Mouse (Mus musculus) kidney, adult 2 months (tissue): Measurements from ENCODE around the gene Chrna9.

Source experiments
- CTCF ChIP-seq: fragments of 200-500 bp; conservative IDR thresholded peaks from 2 replicates; pipeline ENCODE4 v1.5.1; 2011; ENCODE audit warnings: low read depth, mild to moderate bottlenecking, control low read depth, low read length, moderate library complexity, mixed read lengths; ENCODE audit not compliant: insufficient read depth, insufficient read length
- POLR2A ChIP-seq: fragments of 200-500 bp; IDR thresholded peaks from one replicate; pipeline ENCODE4 v1.6.1; 2011; ENCODE audit warnings: low read depth, low read length, control low read depth

DNA sequence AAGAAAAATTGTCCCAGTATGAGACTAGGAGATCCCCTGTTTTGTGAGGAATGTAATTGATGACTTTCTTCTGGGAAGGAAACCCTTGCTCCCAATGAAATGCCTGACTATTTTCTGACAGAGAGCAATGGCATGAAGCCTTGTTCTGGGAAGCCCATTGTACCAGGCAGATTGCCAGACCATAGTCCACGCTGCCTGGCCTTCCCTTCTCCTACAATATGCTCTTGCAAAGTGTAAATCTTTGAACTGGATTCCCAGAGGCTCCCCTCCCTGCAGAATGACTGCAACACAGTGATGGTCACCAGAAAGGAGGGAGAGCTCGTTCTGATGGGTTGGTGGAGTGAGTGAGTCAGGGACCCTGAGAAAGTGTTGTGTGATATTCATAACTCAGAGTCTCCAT lies 26.0 kb upstream of the Chrna9 start:
- no peak for TF ChIP-seq POLR2A
- no peak for TF ChIP-seq CTCF
